Mouse (Mus musculus) cerebral cortex, adult 2 months (tissue): Measurements from ENCODE around the gene Apol10b.

Source experiments
- WGBS: fragments of 180-500 bp; shearing (Covaris S2); methylation state at CpG from one replicate; pipeline ENCODE4 v1.1.7; 2018; 5-methylcytosine and 5-hydroxymethylcytosine counted together

Gene Apol10b

GRCm38 (mm10) chr15:77595961-77596360 is at the start of gene Apol10b:
Gene Apol10b (minus strand): TSS chr15:77596125.
- 67% methylated on average over 5 of the region's 5 CpGs for WGBS

DNA sequence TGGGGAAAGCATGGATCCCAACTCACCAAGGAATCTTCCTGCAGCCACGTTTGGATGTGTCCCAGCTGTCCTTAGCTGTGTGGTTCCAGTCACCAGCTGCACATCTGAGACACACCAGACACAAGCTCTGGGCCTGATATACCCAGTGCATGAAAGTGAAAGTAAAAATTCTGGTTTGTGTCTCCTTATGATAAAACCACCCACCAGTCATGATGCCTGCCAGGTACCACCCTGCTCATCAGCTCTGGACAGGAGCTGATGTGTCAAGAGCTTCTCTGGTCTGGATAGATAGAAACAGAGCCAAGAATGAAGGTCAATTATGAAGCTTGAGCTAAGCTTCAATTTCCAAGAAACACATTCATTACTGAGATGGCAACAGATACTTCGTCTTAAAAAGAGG is 47.3 kb upstream of the Apol10b start, which contains the start of gene Apol11b:
Gene Apol11b, minus strand, starts transcription at position 111 of the 400 bp plus-strand sequence.
- WGBS = 74% methylated on average over 2 of the region's 2 CpGs

DNA sequence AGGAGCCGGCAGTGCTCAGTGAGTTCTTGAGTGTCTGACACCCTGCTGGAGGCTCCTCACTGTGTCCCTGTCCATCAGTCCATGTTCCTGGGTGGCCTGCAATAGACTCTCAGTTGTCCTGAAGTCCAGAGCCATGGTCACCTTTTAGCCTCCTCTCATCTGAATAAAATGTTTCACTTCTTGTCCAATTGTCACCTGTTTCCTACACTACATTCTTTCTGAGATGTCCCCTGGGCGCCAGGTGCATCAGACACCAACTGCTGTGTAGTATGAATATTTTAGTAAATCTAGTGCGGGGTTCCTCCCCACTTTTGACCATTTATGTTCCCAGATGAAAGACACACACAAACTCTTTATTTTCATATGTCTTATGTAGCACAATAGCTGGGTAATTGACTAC is 33.9 kb upstream of the Apol10b start:
- WGBS = 80% methylated on average over 3 of the region's 3 CpGs

- WGBS = 76% methylated on average over 9 of the region's 9 CpGs
Observed at GRCm38 (mm10) chr15:77628647-77629046, 32.7 kb upstream of the Apol10b start.

DNA sequence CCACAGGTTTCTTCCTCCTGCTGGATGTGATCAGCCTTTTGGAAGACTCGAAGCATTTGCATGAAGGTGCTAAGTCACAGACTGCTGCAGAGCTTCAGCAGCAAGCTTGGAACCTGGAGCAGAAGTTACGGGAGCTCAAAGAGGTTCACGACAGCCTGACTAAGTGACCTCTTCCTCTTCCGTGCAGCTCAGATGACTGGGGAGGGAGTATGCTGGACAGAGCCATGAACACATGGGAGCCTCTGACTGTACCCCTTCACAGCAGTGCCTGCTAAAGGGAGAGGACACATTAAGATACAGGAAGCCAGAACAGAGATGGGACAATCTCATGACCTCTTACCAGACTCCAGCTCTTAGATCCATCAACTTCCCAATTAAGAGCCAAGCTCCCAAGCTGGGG is 30.5 kb upstream of the Apol10b start:
- 93% methylated on average over 4 of the region's 4 CpGs for WGBS

DNA sequence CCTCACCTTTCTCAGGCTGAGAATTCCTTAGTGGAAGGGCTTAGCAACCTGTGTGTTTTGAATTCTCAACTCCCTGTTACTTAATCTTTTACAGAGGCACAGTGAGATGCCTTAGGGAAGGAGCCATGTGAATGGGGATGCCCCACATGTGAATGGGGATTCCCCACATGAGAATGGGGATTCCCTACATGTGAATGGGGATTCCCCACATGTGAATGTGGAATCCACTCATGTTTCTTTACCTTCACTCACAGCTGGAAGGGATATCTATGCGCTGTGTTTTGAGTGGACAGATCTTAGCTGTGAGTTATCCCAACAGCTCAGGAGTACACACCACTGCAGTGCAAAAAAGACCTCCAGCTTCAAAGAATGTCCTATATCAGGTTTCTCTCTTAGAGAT is 28.8 kb upstream of the Apol10b start:
- WGBS = 89% methylated on average over 1 of the region's 1 CpGs

DNA sequence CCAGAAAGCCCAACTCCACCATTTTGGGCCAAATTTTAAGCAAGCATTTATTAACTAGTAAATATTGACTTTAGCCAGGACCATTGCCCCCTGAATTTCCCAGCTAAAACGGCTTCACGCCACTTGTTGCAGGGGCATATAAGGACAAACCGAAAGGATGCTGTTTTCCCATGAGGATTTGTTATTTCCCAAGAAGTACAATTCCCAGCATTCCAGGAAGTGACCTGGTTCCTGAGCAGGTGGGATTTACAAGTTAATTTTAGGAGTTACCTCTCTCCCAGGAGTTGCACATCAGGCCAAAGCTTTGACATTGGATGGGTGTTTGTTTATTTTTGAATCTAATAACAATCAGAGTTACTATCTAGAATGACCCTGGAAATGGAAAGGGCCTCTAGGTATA is 10.1 kb upstream of the Apol10b start:
- WGBS = 86% methylated on average over 3 of the region's 3 CpGs

DNA sequence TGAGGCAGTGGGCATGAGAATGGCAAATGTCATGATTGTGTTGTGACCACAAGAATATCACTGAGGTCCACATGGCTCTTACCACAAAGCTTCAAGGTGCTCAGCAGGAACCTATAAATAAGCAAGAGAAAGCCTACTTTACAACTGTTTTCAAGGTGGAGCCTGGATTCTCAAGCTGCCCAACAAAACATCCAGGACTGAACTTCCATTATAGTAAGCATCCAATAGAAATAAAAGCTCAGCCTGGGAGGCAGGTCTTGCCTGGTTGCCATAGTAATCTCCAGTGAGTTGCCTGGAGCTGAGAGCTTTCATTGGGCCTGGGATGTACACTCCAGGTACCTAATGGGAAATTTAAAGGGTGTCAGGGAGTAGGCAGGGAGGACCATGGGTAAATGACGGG is 3.0 kb upstream of the Apol10b start, which contains the start of gene Gm36245:
Gene Gm36245, plus strand, starts transcription at position 301 of the 400 bp plus-strand sequence.
- WGBS = 93% methylated on average over 1 of the region's 1 CpGs

GRCm38 (mm10) chr15:77598429-77598828 is 2.5 kb upstream of the Apol10b start:
- WGBS = 73% methylated on average over 3 of the region's 3 CpGs

- WGBS = 84% methylated on average over 1 of the region's 1 CpGs
Observed at GRCm38 (mm10) chr15:77593557-77593956, 2.4 kb downstream of the Apol10b start.

GRCm38 (mm10) chr15:77590881-77591280 is 5.0 kb downstream of the Apol10b start:
- WGBS = 90% methylated on average over 2 of the region's 2 CpGs

DNA sequence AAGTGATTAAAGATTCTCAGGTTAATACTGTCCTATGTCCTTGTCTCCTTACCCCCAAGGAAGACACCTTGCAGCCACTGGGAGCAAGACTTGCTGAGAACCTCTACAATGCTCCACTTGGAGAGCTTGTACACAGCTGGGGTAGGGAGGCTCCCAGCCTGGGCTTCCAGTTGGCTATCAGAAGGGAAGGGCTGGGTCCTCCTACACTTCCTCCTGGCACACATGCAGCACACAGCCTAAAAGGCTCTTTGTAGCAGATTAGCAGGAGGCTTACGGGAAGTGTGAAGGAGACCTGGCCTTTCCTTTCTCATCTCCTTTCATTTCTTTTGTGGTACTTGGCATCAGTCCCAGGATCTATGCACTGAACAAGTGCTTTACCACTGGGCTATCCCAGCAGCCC is 14.2 kb downstream of the Apol10b start:
- WGBS = 20% methylated on average over 1 of the region's 1 CpGs

- 92% methylated on average over 4 of the region's 4 CpGs for WGBS
Observed at GRCm38 (mm10) chr15:77579311-77579710, 16.6 kb downstream of the Apol10b start.

DNA sequence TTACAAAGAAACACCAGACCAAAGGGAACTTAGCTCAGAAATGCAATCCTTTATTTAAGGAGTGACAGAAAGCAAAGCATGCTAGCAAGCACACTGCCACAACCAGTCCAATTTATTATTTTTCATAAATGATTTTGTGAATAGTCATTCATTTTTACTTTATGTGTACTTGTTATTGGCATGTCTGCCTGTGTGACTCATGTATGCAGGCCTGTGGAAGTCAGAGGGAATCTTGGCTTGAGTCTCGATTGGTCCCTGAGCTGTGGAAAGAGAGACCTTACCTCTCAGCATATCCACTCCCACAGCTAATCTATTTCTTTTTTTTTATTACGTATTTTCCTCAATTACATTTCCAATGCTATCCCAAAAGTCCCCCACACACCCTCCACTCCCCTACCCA is 17.1 kb downstream of the Apol10b start:
- 93% methylated on average over 2 of the region's 2 CpGs for WGBS

DNA sequence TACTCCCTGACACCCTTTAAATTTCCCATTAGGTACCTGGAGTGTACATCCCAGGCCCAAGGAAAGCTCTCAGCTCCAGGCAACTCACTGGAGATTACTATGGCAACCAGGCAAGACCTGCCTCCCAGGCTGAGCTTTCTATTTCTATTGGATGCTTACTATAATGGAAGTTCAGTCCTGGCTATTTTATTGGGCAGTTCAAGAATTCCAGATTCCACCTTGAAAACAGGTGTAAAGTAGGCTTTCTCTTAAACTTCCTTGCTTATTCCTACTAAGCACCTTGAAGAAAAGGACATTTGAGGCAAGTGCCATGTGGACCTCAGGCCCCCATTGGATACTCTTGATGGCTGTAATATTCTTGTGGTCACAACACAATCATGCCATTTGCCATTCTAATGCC is 34.1 kb downstream of the Apol10b start, which contains the start of gene 1700025B11Rik:
Gene 1700025B11Rik, minus strand, starts transcription at position 101 of the 400 bp plus-strand sequence.

DNA sequence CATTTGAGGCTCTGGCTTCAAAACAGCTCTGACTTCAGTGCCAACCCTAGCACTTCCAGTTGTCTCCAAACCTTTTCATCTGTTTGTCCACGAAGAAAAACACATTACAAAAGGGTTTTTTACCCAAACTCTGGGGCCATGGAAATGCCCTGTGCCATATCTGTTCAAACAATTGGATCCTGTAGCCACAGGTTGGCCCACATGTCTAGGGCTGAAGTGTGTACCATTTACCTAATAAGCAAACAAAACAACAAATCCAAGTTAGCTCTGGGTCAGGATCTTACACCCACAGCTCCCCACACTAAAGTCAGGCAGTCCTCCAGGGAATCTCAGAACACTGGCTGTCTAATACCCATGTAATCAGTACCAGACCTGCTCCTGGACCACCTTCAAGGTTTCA is 56.7 kb downstream of the Apol10b start:
- 55% methylated on average over 1 of the region's 1 CpGs for WGBS
